Mouse (Mus musculus): ENCODE results near the gene Ttll11. TPM values are rescaled to one million over a fixed set of nuclear protein-coding genes. Genes with fewer than 3 reads are reported as not detected.

The Ttll11 gene
- polyA plus RNA-seq, 1 experiment from 2014 or later = 4.9 TPM

- H3K9me3 ChIP-seq (replicated peaks; ENCODE audit: control insufficient read depth, low read length, poor library complexity, severe bottlenecking) = no peaks in the 10 kb centered on the region
- under 1% methylated on average over 50 of the region's 76 CpGs for WGBS
- no peaks in the 10 kb centered on the region for H3K36me3 ChIP-seq (ENCODE audit: control insufficient read depth, insufficient read depth, low read length)
- no peaks in the 10 kb centered on the region for H3K27me3 ChIP-seq (ENCODE audit: control insufficient read depth, insufficient read depth, low read depth, low read length)
- H3K4me2 ChIP-seq (ENCODE audit: low read length) = peak overlapping the region; percentile 99
- H3K27ac ChIP-seq (ENCODE audit: low read length) = peak overlapping the region; percentile 80
- ATAC-seq = peak; percentile 76
- peak overlapping the region; percentile 62 for H3K4me3 ChIP-seq (ENCODE audit: low read depth, low read length)
- peaks cover 26% of the 10 kb centered on the region for H3K4me1 ChIP-seq (ENCODE audit: control insufficient read depth, insufficient read depth, low read length)
- peak overlapping the region; percentile 97 for H3K9ac ChIP-seq (ENCODE audit: low read depth, low read length)
Observed at GRCm38 (mm10) chr2:35978941-35979643, 621 bp downstream of the Ttll11 start.

GRCm38 (mm10) chr2:35978276-35978933 is 1.3 kb downstream of the Ttll11 start:
- peaks cover 26% of the 10 kb centered on the region for H3K4me1 ChIP-seq (ENCODE audit: control insufficient read depth, insufficient read depth, low read length)
- peak overlapping the region; percentile 99 for H3K4me2 ChIP-seq (ENCODE audit: low read length)
- peak overlapping the region; percentile 62 for H3K4me3 ChIP-seq (ENCODE audit: low read depth, low read length)
- H3K9me3 ChIP-seq (replicated peaks; ENCODE audit: control insufficient read depth, low read length, poor library complexity, severe bottlenecking) = no peaks in the 10 kb centered on the region
- peak; percentile 3; the same call in 1 of the 2 replicates for ATAC-seq
- WGBS = 20% methylated on average over 15 of the region's 15 CpGs
- no peaks in the 10 kb centered on the region for H3K27me3 ChIP-seq (ENCODE audit: control insufficient read depth, insufficient read depth, low read depth, low read length)
- H3K9ac ChIP-seq (ENCODE audit: low read depth, low read length) = peak overlapping the region; percentile 97
- H3K27ac ChIP-seq (ENCODE audit: low read length) = peak overlapping the region; percentile 80
- H3K36me3 ChIP-seq (ENCODE audit: control insufficient read depth, insufficient read depth, low read length) = no peaks in the 10 kb centered on the region

- peak overlapping the region; percentile 62; the same call in 1 of the 2 replicates for H3K4me3 ChIP-seq (ENCODE audit: low read depth, low read length)
- H3K36me3 ChIP-seq (ENCODE audit: control insufficient read depth, insufficient read depth, low read length) = no peaks in the 10 kb centered on the region
- H3K4me1 ChIP-seq (ENCODE audit: control insufficient read depth, insufficient read depth, low read length) = peaks cover 26% of the 10 kb centered on the region
- no peak overlapping the region for H3K27ac ChIP-seq (ENCODE audit: low read length)
- H3K27me3 ChIP-seq (ENCODE audit: control insufficient read depth, insufficient read depth, low read depth, low read length) = no peaks in the 10 kb centered on the region
- 95% methylated on average over 3 of the region's 3 CpGs for WGBS
- no peak for ATAC-seq
- peak overlapping the region; percentile 99 for H3K4me2 ChIP-seq (ENCODE audit: low read length)
- no peaks in the 10 kb centered on the region for H3K9me3 ChIP-seq (replicated peaks; ENCODE audit: control insufficient read depth, low read length, poor library complexity, severe bottlenecking)
- H3K9ac ChIP-seq (ENCODE audit: low read depth, low read length) = no peak overlapping the region
Observed at GRCm38 (mm10) chr2:35977749-35978148, 2.0 kb downstream of the Ttll11 start.

- no peak overlapping the region for H3K9ac ChIP-seq (ENCODE audit: low read depth, low read length)
- no peaks in the 10 kb centered on the region for H3K36me3 ChIP-seq (ENCODE audit: control insufficient read depth, insufficient read depth, low read length)
- no peak overlapping the region for H3K4me2 ChIP-seq (ENCODE audit: low read length)
- no peak overlapping the region for H3K27ac ChIP-seq (ENCODE audit: low read length)
- 63% methylated on average over 6 of the region's 6 CpGs for WGBS
- peaks cover 5% of the 10 kb centered on the region; the same call in 1 of the 2 replicates for H3K4me1 ChIP-seq (ENCODE audit: control insufficient read depth, insufficient read depth, low read length)
- no peak overlapping the region for H3K4me3 ChIP-seq (ENCODE audit: low read depth, low read length)
- ATAC-seq = no peak
- H3K27me3 ChIP-seq (ENCODE audit: control insufficient read depth, insufficient read depth, low read depth, low read length) = no peaks in the 10 kb centered on the region
- H3K9me3 ChIP-seq (replicated peaks; ENCODE audit: control insufficient read depth, low read length, poor library complexity, severe bottlenecking) = no peaks in the 10 kb centered on the region
Observed at GRCm38 (mm10) chr2:35972259-35973001, 7.3 kb downstream of the Ttll11 start.

- ATAC-seq = no peak
- Histone ChIP-seq H3K9me3 (replicated peaks; ENCODE audit: control insufficient read depth, low read length, poor library complexity, severe bottlenecking) (no peaks in the 10 kb centered on the region), H3K4me1 (ENCODE audit: control insufficient read depth, insufficient read depth, low read length) (no peaks in the 10 kb centered on the region), H3K9ac (ENCODE audit: low read depth, low read length) (no peak overlapping the region), H3K4me2 (ENCODE audit: low read length) (no peak overlapping the region), H3K27me3 (ENCODE audit: control insufficient read depth, insufficient read depth, low read depth, low read length) (no peaks in the 10 kb centered on the region), H3K27ac (ENCODE audit: low read length) (no peak overlapping the region), H3K36me3 (ENCODE audit: control insufficient read depth, insufficient read depth, low read length) (no peaks in the 10 kb centered on the region), H3K4me3 (ENCODE audit: low read depth, low read length) (no peak overlapping the region)
- 81% methylated on average over 10 of the region's 10 CpGs for WGBS
Observed at GRCm38 (mm10) chr2:35965883-35966513, 13.7 kb downstream of the Ttll11 start.

- no peaks in the 10 kb centered on the region for H3K27me3 ChIP-seq (ENCODE audit: control insufficient read depth, insufficient read depth, low read depth, low read length)
- no peak overlapping the region for H3K9ac ChIP-seq (ENCODE audit: low read depth, low read length)
- no peaks in the 10 kb centered on the region for H3K36me3 ChIP-seq (ENCODE audit: control insufficient read depth, insufficient read depth, low read length)
- H3K4me3 ChIP-seq (ENCODE audit: low read depth, low read length) = no peak overlapping the region
- no peaks in the 10 kb centered on the region for H3K9me3 ChIP-seq (replicated peaks; ENCODE audit: control insufficient read depth, low read length, poor library complexity, severe bottlenecking)
- H3K27ac ChIP-seq (ENCODE audit: low read length) = no peak overlapping the region
- H3K4me1 ChIP-seq (ENCODE audit: control insufficient read depth, insufficient read depth, low read length) = no peaks in the 10 kb centered on the region
- WGBS = 71% methylated on average over 2 of the region's 2 CpGs
- no peak for ATAC-seq
- no peak overlapping the region for H3K4me2 ChIP-seq (ENCODE audit: low read length)
Observed at GRCm38 (mm10) chr2:35963280-35963679, 16.4 kb downstream of the Ttll11 start.

GRCm38 (mm10) chr2:35961593-35962127 is 18.1 kb downstream of the Ttll11 start:
- Histone ChIP-seq H3K27ac (ENCODE audit: low read length) (no peak overlapping the region), H3K27me3 (ENCODE audit: control insufficient read depth, insufficient read depth, low read depth, low read length) (no peaks in the 10 kb centered on the region; the same call in 1 of the 2 replicates), H3K4me2 (ENCODE audit: low read length) (no peak overlapping the region), H3K9me3 (replicated peaks; ENCODE audit: control insufficient read depth, low read length, poor library complexity, severe bottlenecking) (no peaks in the 10 kb centered on the region), H3K4me3 (ENCODE audit: low read depth, low read length) (no peak overlapping the region), H3K4me1 (ENCODE audit: control insufficient read depth, insufficient read depth, low read length) (no peaks in the 10 kb centered on the region; the same call in 1 of the 2 replicates), H3K36me3 (ENCODE audit: control insufficient read depth, insufficient read depth, low read length) (no peaks in the 10 kb centered on the region), H3K9ac (ENCODE audit: low read depth, low read length) (no peak overlapping the region)
- 89% methylated on average over 3 of the region's 3 CpGs for WGBS
- no peak for ATAC-seq

GRCm38 (mm10) chr2:35957471-35958140 is 22.1 kb downstream of the Ttll11 start:
- H3K4me3 ChIP-seq (ENCODE audit: low read depth, low read length) = no peak overlapping the region
- 76% methylated on average over 7 of the region's 7 CpGs for WGBS
- ATAC-seq = no peak

More at GRCm38 (mm10) chr2:35957471-35958140, 22.1 kb downstream of the Ttll11 start:
- no peak overlapping the region for H3K27ac ChIP-seq (ENCODE audit: low read length)
- no peak overlapping the region for H3K9ac ChIP-seq (ENCODE audit: low read depth, low read length)
- H3K4me1 ChIP-seq (ENCODE audit: control insufficient read depth, insufficient read depth, low read length) = no peaks in the 10 kb centered on the region; the same call in 1 of the 2 replicates
- no peak overlapping the region for H3K4me2 ChIP-seq (ENCODE audit: low read length)
- H3K36me3 ChIP-seq (ENCODE audit: control insufficient read depth, insufficient read depth, low read length) = no peaks in the 10 kb centered on the region
- no peaks in the 10 kb centered on the region; the same call in 1 of the 2 replicates for H3K27me3 ChIP-seq (ENCODE audit: control insufficient read depth, insufficient read depth, low read depth, low read length)
- no peaks in the 10 kb centered on the region for H3K9me3 ChIP-seq (replicated peaks; ENCODE audit: control insufficient read depth, low read length, poor library complexity, severe bottlenecking)

Data from midbrain, embryonic 16.5 days (tissue).